Mouse (Mus musculus) regulatory T cell (primary cell): Measurements from ENCODE around the gene Arhgef28.

Source experiments
- in situ Hi-C: fragments of 300-600 bp; cut with MboI, MseI; formaldehyde crosslinking; loops from one replicate; pipeline ENCODE4 v1.15.1; 2025; ENCODE audit warnings: high pct_unique_total_duplicates

The Arhgef28 gene

GRCm38 (mm10) chr13:97973915-97974314, 232.3 kb downstream of the Arhgef28 start:
- in situ Hi-C loops = no loop called here

- in situ Hi-C loops = no loop called here
Measured at GRCm38 (mm10) chr13:97966077-97966476, 240.2 kb downstream of the Arhgef28 start.

- in situ Hi-C loops = no loop called here
Measured at GRCm38 (mm10) chr13:97964892-97965424, 241.3 kb downstream of the Arhgef28 start.

- in situ Hi-C loops = no loop called here
Measured at GRCm38 (mm10) chr13:97960142-97960541, 246.1 kb downstream of the Arhgef28 start.

- in situ Hi-C loops = no loop called here
Measured at GRCm38 (mm10) chr13:97959394-97959888, 246.8 kb downstream of the Arhgef28 start.

- in situ Hi-C loops = no loop called here
Measured at GRCm38 (mm10) chr13:97955759-97956158, 250.5 kb downstream of the Arhgef28 start.

- in situ Hi-C loops = no loop called here
Measured at GRCm38 (mm10) chr13:97954956-97955496, 251.2 kb downstream of the Arhgef28 start.

GRCm38 (mm10) chr13:97954051-97954450, 252.2 kb downstream of the Arhgef28 start:
- in situ Hi-C loops = no loop called here

- in situ Hi-C loops = no loop called here
Measured at GRCm38 (mm10) chr13:97953526-97953925, 252.7 kb downstream of the Arhgef28 start.

GRCm38 (mm10) chr13:97948856-97949255, 257.4 kb downstream of the Arhgef28 start:
- in situ Hi-C loops = no loop called here

GRCm38 (mm10) chr13:97947598-97947997, 258.6 kb downstream of the Arhgef28 start:
- in situ Hi-C loops = no loop called here

- in situ Hi-C loops = no loop called here
Measured at GRCm38 (mm10) chr13:97946422-97946821, 259.8 kb downstream of the Arhgef28 start.

GRCm38 (mm10) chr13:97941909-97942680, 264.1 kb downstream of the Arhgef28 start:
- in situ Hi-C loops = no loop called here

- in situ Hi-C loops = no loop called here
Measured at GRCm38 (mm10) chr13:97941099-97941498, 265.1 kb downstream of the Arhgef28 start.

GRCm38 (mm10) chr13:97939433-97940160, 266.6 kb downstream of the Arhgef28 start:
- in situ Hi-C loops = loop anchor here (5.0 kb wide), 1 partner anchor 707 kb away; no protein-coding TSS in a partner anchor

GRCm38 (mm10) chr13:97938596-97939297, 267.5 kb downstream of the Arhgef28 start:
- in situ Hi-C loops = loop anchor here (5.0 kb wide), 1 partner anchor 706 kb away; no protein-coding TSS in a partner anchor

GRCm38 (mm10) chr13:97937919-97938318, 268.3 kb downstream of the Arhgef28 start:
- in situ Hi-C loops = loop anchor here (5.0 kb wide), 1 partner anchor 706 kb away; no protein-coding TSS in a partner anchor

GRCm38 (mm10) chr13:97928135-97928497, 278.1 kb downstream of the Arhgef28 start:
- in situ Hi-C loops = no loop called here

- in situ Hi-C loops = no loop called here
Measured at GRCm38 (mm10) chr13:97927376-97928134, 278.7 kb downstream of the Arhgef28 start.

- in situ Hi-C loops = no loop called here
Measured at GRCm38 (mm10) chr13:97926371-97926770, 279.9 kb downstream of the Arhgef28 start.

GRCm38 (mm10) chr13:97923009-97923408, 283.2 kb downstream of the Arhgef28 start:
- in situ Hi-C loops = no loop called here
